Mouse (Mus musculus): ENCODE data around the gene Cep95.
"Not testable (repeated sequence)": the region's sequence is repeated elsewhere in the genome, so short reads cannot be mapped to it uniquely, and the experiment has no call there.

Cep95 gene

DNA sequence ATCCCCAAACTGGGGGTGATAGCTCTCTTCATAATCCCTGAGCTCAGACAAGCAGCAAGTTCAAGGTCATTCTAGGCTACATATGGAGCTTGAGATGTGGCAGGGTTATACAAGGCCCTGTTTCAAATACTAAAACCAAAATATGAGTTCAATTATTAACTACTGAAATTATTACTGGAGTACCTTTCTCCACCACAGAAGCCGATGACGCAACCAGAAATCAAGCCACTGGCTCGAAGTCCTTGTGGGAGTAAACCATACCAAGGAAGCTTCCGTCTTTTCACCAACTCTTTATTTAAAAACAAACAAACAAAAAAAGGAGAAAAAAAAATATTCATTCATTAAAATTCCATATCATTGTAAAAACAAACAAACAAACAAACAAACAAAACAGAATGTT, 12.1 kb upstream of the Cep95 start:
- DNase-seq (ENCODE audit: low spot score in 2 of 2), result no peak

DNA sequence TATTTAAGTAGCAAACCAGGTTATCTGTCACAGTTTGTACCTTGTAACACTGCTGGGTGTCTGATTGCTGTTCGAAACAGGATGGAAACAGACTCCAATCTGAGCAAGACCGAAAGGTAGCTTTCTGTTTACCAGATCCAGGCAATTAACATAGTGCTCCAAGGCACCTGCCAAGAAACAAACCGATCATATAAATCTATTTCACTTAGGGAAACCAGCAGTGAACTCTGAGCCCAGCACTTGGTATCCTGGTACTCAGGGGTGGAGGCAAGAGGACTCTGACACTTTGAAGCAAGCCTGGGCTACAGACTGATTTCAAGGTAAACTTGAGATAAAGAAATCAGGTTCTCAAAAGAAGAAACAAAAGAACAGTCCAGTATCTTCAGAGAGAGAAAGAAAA, 11.7 kb upstream of the Cep95 start:
- no peak for DNase-seq (ENCODE audit: low spot score in 2 of 2)

DNA sequence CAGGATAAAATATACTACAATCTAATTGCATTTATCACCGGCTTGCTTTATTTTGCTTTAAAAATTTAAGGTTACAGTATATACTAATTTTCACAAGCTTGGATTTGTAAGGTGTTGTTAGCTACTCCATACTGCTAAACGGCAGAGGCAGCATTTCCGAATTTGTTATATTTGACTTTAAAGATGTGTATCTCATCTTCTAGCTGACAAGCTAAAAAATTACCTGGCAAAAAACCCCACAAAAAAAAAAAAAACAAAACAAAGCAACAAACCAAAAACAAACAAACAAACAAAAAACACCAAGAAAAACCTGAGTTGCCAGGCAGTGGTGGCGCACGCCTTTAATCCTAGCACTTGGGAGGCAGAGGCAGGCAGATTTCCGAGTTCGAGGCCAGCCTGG, 10.9 kb upstream of the Cep95 start:
- DNase-seq (ENCODE audit: low spot score in 2 of 2), result no peak

GRCm38 (mm10) chr11:106778589-106779387, 10.3 kb upstream of the Cep95 start:
- no peak for DNase-seq (ENCODE audit: low spot score in 2 of 2)

- DNase-seq (ENCODE audit: low spot score in 2 of 2), result peak; percentile 80 to 83
Observed at GRCm38 (mm10) chr11:106779388-106780088, 9.5 kb upstream of the Cep95 start, which contains the start of gene Polg2. Gene Polg2, minus strand, starts transcription at chr11:106779537.

DNA sequence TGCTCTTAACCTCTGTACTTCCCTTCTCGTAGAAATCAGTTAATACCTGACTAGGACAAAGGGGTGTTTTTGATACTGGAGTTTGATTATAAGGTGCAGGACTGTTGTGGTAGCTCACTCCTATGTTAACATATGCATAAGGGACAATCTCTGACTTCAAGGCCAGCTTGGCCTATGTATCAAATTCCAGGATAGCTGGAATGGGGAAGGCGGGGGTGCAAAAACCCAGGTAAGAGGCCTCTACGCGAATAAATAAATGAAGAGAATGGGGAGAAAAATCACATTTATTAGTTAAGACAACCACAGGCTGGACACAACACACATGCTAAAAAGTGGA, 9.0 kb upstream of the Cep95 start:
- DNase-seq (ENCODE audit: low spot score in 2 of 2), result no peak

DNA sequence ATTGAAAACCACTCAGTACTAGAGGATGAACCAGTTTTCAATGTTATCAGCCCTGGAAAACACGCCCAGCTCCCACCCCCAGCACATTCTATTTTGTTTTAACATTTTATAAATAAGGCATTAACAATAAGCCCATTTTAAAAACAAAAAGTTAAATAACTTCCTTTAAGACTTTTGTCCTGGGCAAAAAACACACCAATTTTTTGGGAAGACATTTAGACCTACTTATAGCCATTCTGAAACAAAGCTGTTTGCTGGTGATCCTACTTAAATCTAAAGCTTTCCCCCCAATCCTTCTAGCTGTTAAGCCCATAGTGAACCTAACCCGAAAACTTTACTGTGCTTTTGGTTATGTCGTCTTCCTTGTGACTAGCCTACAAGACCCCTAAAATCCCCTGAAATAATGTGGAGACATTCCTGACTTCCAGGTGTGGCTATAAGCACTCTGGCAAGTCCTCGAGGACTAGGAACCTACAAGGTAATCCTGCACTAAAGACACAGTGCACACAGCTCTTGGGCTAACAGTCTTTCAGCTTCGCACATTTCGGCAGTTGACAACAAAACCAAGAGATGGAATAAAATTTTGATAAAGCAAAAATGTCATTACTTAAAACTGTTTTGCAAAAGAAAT, 8.3 kb upstream of the Cep95 start:
- DNase-seq (ENCODE audit: low spot score in 2 of 2), result no peak

DNA sequence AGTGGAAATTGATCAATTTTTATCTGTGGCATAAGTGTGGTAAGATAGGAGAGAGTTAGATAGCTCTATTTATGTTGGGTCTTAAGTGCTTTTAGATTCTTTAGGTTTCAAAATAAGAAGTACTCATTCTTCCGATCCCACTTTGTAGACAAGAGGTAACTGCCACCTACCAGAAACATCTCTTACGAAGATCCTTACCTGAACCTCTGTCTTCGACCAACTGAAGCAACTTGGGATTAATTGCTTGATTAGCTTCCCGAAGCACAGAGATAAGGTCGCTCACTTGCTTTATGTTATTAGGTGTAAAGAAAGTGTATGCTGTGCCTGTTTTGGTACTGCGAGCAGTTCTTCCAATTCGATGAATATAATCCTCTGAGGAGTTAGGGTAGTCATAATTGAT, 6.8 kb upstream of the Cep95 start:
- not testable (repeated sequence) for DNase-seq (ENCODE audit: low spot score in 2 of 2)

GRCm38 (mm10) chr11:106782841-106783764, 5.9 kb upstream of the Cep95 start:
- DNase-seq (ENCODE audit: low spot score in 2 of 2), result no peak

DNA sequence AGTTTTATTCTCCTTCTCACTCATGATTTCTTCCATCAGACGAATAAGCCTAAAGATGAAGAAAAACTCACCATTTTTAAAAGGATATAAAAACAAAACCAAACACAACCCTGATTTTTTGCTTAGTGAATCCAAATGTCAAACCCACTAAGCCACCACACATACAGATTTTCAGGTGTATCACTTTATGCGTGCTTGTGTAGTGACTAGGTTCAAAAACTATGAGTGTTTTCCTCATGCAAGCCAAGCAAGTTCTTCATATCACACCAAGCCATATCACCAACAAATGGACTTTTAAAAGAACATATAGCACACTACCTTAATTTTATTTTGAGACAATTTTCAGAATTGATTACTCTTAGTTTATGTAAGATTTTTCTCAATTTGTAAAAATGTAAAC, 4.6 kb upstream of the Cep95 start:
- no peak for DNase-seq (ENCODE audit: low spot score in 2 of 2)

- DNase-seq (ENCODE audit: low spot score in 2 of 2), result no peak
Observed at GRCm38 (mm10) chr11:106785043-106785442, 4.0 kb upstream of the Cep95 start.

GRCm38 (mm10) chr11:106787131-106788025, 1.7 kb upstream of the Cep95 start:
- DNase-seq (ENCODE audit: low spot score in 2 of 2), result peak; percentile 74 to 75

DNA sequence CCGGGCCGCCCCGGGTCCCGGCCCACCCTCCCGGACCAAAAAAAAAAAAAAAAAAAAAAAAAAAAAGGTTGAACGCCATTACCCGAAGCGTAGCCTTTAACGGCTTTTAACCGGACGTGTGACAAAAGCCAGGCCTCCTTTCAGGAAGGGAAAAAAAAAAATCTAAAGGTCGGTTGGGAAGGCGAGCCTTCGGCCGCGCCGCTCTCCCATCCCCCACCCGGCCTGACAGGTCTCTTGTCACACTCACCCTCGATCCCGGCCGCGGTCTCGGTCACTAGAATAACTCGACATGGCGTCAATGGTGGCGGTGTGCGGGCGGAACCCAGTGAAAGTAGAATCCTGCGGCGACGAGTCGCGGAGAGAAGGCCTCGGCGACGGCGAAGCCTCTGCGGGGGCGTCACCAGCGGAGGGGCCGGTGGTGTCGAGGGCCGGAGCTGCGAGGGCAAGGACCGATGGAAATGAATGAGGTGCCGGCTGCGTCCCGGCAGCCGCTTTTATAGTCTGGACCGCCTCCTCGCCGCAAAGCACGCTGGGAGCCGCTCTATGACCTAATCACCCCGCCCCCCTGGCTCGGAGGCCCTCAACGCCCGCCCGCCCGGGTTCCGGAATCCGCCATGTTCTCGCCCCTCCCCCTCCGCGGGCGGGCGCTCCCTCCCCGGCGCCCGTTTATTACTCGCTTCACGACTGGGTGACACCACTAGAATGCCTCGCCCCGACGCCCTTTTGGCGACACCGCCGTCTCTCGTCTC, 852 bp upstream of the Cep95 start:
- peak; percentile 98 to 99 for DNase-seq (ENCODE audit: low spot score in 2 of 2)

DNA sequence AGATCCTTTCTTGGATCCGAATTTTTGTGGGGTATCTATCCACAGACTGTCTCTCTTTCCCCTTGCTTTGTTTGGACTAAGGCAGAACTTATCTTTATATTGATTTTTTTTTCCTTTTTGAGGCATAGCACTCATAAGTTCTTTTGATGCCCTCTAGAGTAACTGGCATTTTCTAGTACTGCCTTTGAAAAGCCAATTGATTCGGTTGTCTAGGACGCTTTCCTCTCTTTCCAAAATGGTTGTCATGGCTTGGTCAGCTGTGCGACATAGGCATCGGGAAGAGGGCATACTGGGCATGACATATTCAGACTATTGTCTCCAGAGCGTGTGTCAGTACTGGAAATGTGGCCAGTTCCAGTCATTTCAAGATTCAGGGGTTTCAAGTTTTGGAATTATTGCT, 597 bp downstream of the Cep95 start:
- DNase-seq (ENCODE audit: low spot score in 2 of 2), result no peak

- no peak for DNase-seq (ENCODE audit: low spot score in 2 of 2)
Observed at GRCm38 (mm10) chr11:106793846-106794245, 4.8 kb downstream of the Cep95 start.

DNA sequence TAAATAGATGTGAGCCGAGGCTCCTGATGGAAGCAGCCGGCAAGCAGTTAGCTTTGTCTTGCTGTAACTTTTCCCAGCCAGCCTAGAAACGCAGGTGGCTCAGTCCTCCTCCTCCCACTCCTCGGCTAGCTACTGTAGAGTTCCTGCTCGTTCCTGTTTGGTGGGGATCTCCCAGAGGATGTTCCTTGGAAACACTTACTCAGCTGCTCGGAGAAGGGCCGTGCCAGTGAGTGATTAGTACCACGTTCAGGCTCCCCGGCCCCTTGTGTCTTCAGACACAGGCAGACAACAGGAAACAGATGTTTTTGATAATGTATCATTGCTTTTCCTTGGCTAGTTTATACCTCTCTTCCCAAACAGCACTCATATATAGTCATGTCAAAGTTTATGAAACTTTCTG, 6.6 kb downstream of the Cep95 start:
- no peak for DNase-seq (ENCODE audit: low spot score in 2 of 2)

- DNase-seq (ENCODE audit: low spot score in 2 of 2), result no peak
Observed at GRCm38 (mm10) chr11:106802069-106802627, 13.1 kb downstream of the Cep95 start.

GRCm38 (mm10) chr11:106807442-106807841, 18.4 kb downstream of the Cep95 start:
- DNase-seq (ENCODE audit: low spot score in 2 of 2), result not testable (repeated sequence)

GRCm38 (mm10) chr11:106812410-106813136, 23.5 kb downstream of the Cep95 start:
- DNase-seq (ENCODE audit: low spot score in 2 of 2), result no peak

All from frontal cortex, postnatal 25 days (tissue).